Mouse (Mus musculus): ENCODE measurements around the gene Nlrp6. TPM values are rescaled to one million over a fixed set of nuclear protein-coding genes. Genes with fewer than 3 reads are reported as not detected.
"Not testable (repeated sequence)": the region's sequence is repeated elsewhere in the genome, so short reads cannot be mapped to it uniquely, and the experiment has no call there.

The Nlrp6 gene
- polyA plus RNA-seq, 2 experiments = 2.6 to 6.3 TPM

DNA sequence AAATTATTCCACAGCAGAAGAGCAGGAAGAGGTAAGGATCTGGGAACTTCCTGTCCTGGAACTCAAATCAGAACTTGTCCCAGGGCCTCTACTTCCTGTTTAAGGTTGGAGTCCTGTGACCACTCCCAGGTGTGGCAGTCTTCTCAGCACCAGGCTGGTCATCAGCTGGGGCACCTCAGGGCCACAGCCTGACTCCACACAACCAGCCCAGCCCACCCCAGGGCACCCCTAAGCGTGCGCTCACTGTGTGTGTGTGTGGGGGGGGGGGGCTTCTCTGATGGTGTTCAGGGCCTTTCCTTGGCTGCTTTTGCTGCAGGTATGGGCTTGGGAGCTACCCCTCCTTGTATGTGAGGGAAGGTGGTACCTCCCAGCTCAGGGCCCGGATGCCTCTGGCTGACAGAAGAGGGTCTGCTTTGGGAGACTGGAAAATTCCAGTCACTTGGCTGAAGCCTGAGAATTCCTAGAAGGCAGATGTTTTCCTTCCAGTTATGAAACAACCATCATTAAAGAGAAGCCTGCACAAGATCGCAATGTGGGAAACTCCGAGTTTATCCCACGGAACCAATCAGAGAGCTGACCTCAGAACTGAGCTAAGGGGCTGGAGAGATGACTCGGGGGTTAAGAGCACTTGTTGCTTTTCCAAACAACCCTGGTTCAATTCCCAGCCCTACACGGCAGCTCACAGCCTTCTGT, 50.9 kb downstream of the Nlrp6 start:
- TF ChIP-seq CTCF (IDR thresholded peaks at IDR 0.05; ENCODE audit: low read depth) = no peak
- no peak for TF ChIP-seq EP300 (IDR thresholded peaks at IDR 0.05; ENCODE audit: low read depth)
- DNase-seq (ENCODE audit: low read depth in 3 of 3, low spot score in 3 of 3) = no peak
- no peak for ATAC-seq (ENCODE audit: insufficient read depth)
- no peaks in the 10 kb centered on the region for H3K9me3 ChIP-seq (ENCODE audit: control insufficient read depth, low read length)
- H3K27me3 ChIP-seq (ENCODE audit: control insufficient read depth, insufficient read depth, low read length) = no peaks in the 10 kb centered on the region
- H3K4me1 ChIP-seq (replicated peaks; ENCODE audit: control insufficient read depth in 2 of 2, insufficient read depth in 2 of 2, low read length in 1 of 2) = peaks cover 0 to 26% of the 10 kb centered on the region in 2 experiments; a peak in 2 of 4 replicates
- no peak overlapping the region for H3K4me2 ChIP-seq (ENCODE audit: low read depth)
- WGBS (ENCODE audit: insufficient replicate concordance) = 72% methylated on average over 8 of the region's 8 CpGs
- H3K36me3 ChIP-seq (replicated peaks; ENCODE audit: control insufficient read depth, insufficient read depth, low read depth) = no peaks in the 10 kb centered on the region
- no peak overlapping the region for H3K4me3 ChIP-seq (ENCODE audit: insufficient read depth in 1 of 2, low read depth in 2 of 2, low read length in 2 of 2)
- no peak overlapping the region for H3K9ac ChIP-seq (replicated peaks)
- no peak overlapping the region for H3K27ac ChIP-seq

DNA sequence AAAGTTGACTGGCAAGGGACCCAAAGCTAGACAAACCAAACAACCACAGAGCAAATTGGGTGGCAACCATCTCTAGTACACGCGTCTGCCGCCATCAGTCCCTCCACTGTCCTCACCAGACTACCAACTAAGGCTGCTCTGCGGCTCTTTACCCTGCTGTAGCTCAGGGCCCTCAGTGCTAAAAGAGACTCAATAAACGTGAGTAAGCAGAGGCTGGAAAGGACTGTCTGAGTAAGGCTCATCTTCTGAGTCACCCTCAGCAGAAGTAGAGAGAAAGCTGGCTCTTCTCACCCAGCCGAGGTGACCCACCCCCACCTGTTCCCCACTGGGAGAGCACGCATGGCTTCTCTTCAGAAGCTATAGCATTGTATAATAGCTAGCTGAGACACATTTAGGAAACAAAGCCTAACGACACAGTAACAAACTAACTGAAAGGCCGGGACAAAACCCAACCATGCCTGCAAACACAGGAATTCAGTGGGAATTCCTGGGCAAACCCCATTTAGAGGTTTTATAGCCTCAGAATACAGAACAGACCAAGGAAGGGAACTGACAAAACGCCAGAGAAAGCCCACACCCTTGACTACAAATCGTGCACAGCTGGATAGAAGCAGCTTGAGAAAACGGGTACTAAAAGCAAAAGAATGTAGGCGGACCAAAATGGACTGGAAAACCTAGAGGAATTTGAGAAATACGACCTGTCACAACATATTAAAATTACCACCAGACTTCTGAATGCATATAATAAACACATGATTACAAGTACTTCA, 52.9 kb downstream of the Nlrp6 start:
- DNase-seq (ENCODE audit: low read depth in 3 of 3, low spot score in 3 of 3) (no peak), ATAC-seq (ENCODE audit: insufficient read depth) (no peak)
- no peak for TF ChIP-seq EP300 (IDR thresholded peaks at IDR 0.05; ENCODE audit: low read depth)
- no peak for TF ChIP-seq CTCF (IDR thresholded peaks at IDR 0.05; ENCODE audit: low read depth)
- Histone ChIP-seq H3K4me1 (replicated peaks; ENCODE audit: control insufficient read depth in 2 of 2, insufficient read depth in 2 of 2, low read length in 1 of 2) (peaks cover 0 to 18% of the 10 kb centered on the region in 2 experiments; a peak in 2 of 4 replicates), H3K9me3 (ENCODE audit: control insufficient read depth, low read length) (no peaks in the 10 kb centered on the region), H3K36me3 (replicated peaks; ENCODE audit: control insufficient read depth, insufficient read depth, low read depth) (no peaks in the 10 kb centered on the region), H3K27ac (no peak overlapping the region), H3K27me3 (ENCODE audit: control insufficient read depth, insufficient read depth, low read length) (no peaks in the 10 kb centered on the region), H3K9ac (replicated peaks) (no peak overlapping the region), H3K4me2 (ENCODE audit: low read depth) (no peak overlapping the region), H3K4me3 (ENCODE audit: insufficient read depth in 1 of 2, low read depth in 2 of 2, low read length in 2 of 2) (no peak overlapping the region)
- 52% methylated on average over 14 of the region's 14 CpGs for WGBS (ENCODE audit: insufficient replicate concordance)

DNA sequence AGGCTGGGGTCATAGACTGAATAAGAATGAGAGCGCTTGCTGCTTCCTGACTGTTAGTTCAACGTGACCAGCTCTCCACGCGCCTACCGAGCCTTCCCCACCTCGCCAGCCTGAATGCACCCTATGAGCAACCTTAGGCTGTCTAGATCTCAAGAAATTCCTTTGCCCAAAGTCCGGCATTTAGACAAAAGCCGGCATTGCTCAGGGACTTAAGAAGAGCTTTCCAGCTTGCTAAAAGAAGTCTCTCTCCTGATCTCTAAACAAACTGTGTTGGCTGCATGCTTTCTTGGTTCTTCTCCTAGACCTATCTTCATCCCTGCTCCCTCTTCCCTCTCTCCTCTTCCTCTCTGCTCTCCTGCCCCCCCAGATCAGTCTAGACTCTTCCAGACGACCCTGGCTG, 54.2 kb downstream of the Nlrp6 start:
- 23% methylated on average over 9 of the region's 9 CpGs for WGBS (ENCODE audit: insufficient replicate concordance)
- Histone ChIP-seq H3K4me1 (replicated peaks; ENCODE audit: control insufficient read depth in 2 of 2, insufficient read depth in 2 of 2, low read length in 1 of 2) (peaks cover 0 to 15% of the 10 kb centered on the region in 2 experiments; a peak in 2 of 4 replicates), H3K9ac (replicated peaks) (no peak overlapping the region), H3K4me3 (ENCODE audit: insufficient read depth in 1 of 2, low read depth in 2 of 2, low read length in 2 of 2) (no peak overlapping the region), H3K27ac (no peak overlapping the region), H3K9me3 (ENCODE audit: control insufficient read depth, low read length) (no peaks in the 10 kb centered on the region), H3K36me3 (replicated peaks; ENCODE audit: control insufficient read depth, insufficient read depth, low read depth) (no peaks in the 10 kb centered on the region), H3K27me3 (ENCODE audit: control insufficient read depth, insufficient read depth, low read length) (no peaks in the 10 kb centered on the region), H3K4me2 (ENCODE audit: low read depth) (no peak overlapping the region)
- DNase-seq (ENCODE audit: low read depth in 3 of 3, low spot score in 3 of 3) (no peak), ATAC-seq (ENCODE audit: insufficient read depth) (no peak)
- TF ChIP-seq CTCF (IDR thresholded peaks at IDR 0.05; ENCODE audit: low read depth) = no peak
- no peak for TF ChIP-seq EP300 (IDR thresholded peaks at IDR 0.05; ENCODE audit: low read depth)

DNA sequence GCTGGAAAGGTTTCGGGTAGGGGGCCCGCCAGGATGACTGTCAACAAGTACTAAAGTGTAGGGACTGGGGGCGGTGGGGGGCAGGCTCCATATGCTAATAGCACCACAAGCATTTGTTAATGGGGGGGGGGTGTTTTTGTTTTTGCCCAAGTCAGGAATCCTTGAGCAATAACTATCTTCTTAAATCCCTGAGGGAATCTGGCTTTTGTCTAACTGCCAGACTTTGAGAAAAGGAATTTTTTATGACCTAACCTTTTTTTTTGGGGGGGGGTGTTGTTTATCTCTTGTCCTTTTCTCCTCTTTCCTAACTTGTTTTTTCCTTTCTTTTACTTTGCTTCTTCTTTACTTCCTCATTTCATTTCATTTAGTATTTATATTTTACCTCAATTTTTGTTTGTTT, 54.8 kb downstream of the Nlrp6 start:
- H3K27me3 ChIP-seq (ENCODE audit: control insufficient read depth, insufficient read depth, low read length) = no peaks in the 10 kb centered on the region
- no peak overlapping the region for H3K9ac ChIP-seq (replicated peaks)
- ATAC-seq (ENCODE audit: insufficient read depth) = no peak
- H3K36me3 ChIP-seq (replicated peaks; ENCODE audit: control insufficient read depth, insufficient read depth, low read depth) = no peaks in the 10 kb centered on the region
- H3K4me2 ChIP-seq (ENCODE audit: low read depth) = no peak overlapping the region
- H3K4me3 ChIP-seq (ENCODE audit: insufficient read depth in 1 of 2, low read depth in 2 of 2, low read length in 2 of 2) = no peak overlapping the region
- TF ChIP-seq EP300 (IDR thresholded peaks at IDR 0.05; ENCODE audit: low read depth) = no peak
- TF ChIP-seq CTCF (IDR thresholded peaks at IDR 0.05; ENCODE audit: low read depth) = no peak
- no peaks in the 10 kb centered on the region for H3K9me3 ChIP-seq (ENCODE audit: control insufficient read depth, low read length)
- WGBS (ENCODE audit: insufficient replicate concordance) = 52% methylated on average over 3 of the region's 3 CpGs
- DNase-seq (ENCODE audit: low read depth in 3 of 3, low spot score in 3 of 3) = no peak
- H3K27ac ChIP-seq = no peak overlapping the region
- peaks cover 0 to 16% of the 10 kb centered on the region in 2 experiments; a peak in 2 of 4 replicates for H3K4me1 ChIP-seq (replicated peaks; ENCODE audit: control insufficient read depth in 2 of 2, insufficient read depth in 2 of 2, low read length in 1 of 2)

DNA sequence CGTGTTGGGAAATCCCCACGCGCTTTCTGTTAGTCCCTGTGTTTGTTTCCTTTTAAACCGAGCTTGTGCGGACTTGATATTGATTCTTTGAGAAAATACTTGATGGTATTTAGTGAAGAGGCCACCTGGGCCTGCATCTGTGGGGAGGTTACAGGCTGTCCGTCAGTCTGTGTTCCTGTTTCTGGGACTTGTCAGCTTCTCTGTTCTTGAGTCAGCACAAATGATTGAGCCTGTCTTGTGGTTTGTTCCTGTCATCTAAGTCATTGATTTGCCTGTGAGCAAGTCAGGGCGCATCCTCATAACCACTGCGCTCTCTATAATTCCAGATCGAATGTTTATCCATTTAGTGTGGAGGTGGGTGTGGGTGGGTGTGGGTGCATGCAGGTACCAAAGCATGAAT, 56.0 kb downstream of the Nlrp6 start:
- H3K4me3 ChIP-seq (ENCODE audit: insufficient read depth in 1 of 2, low read depth in 2 of 2, low read length in 2 of 2); H3K27ac ChIP-seq; H3K36me3 ChIP-seq (replicated peaks; ENCODE audit: control insufficient read depth, insufficient read depth, low read depth); H3K27me3 ChIP-seq (ENCODE audit: control insufficient read depth, insufficient read depth, low read length); H3K9ac ChIP-seq (replicated peaks); DNase-seq (ENCODE audit: low read depth in 3 of 3, low spot score in 3 of 3); H3K9me3 ChIP-seq (ENCODE audit: control insufficient read depth, low read length); ATAC-seq (ENCODE audit: insufficient read depth); H3K4me2 ChIP-seq (ENCODE audit: low read depth): not testable (repeated sequence)
- 62% methylated on average over 9 of the region's 9 CpGs for WGBS (ENCODE audit: insufficient replicate concordance)
- H3K4me1 ChIP-seq (replicated peaks; ENCODE audit: control insufficient read depth in 2 of 2, insufficient read depth in 2 of 2, low read length in 1 of 2) = peaks cover 0 to 11% of the 10 kb centered on the region in 2 experiments; a peak in 2 of 4 replicates

Other genes starting within 250 kb of the Nlrp6 start
- not detected in 2 replicates for gene Olfr45, start 239.0 kb upstream of the Nlrp6 start, polyA plus RNA-seq (2012; rRNA removed)
- not detected in 2 replicates for gene Olfr45, start 239.0 kb upstream of the Nlrp6 start, polyA plus RNA-seq (2014; fragmentation: Nextera tagmentation; extraction: Ambion mirVana)
- not detected in 2 replicates for gene Olfr541, start 223.6 kb upstream of the Nlrp6 start, polyA plus RNA-seq (2012; rRNA removed)
- gene Olfr541, start 223.6 kb upstream of the Nlrp6 start, polyA plus RNA-seq (2014; fragmentation: Nextera tagmentation; extraction: Ambion mirVana) = not detected in 2 replicates
- 0.07 and 0.14 TPM in 2 replicates for gene Cyp2e1, start 157.2 kb upstream of the Nlrp6 start, polyA plus RNA-seq (2012; rRNA removed)
- gene Cyp2e1, start 157.2 kb upstream of the Nlrp6 start, polyA plus RNA-seq (2014; fragmentation: Nextera tagmentation; extraction: Ambion mirVana) = 0.17 and 0.18 TPM in 2 replicates
- gene Syce1, start 133.1 kb upstream of the Nlrp6 start, polyA plus RNA-seq (2012; rRNA removed) = 0.08 and 0.09 TPM in 2 replicates
- not detected in 2 replicates for gene Syce1, start 133.1 kb upstream of the Nlrp6 start, polyA plus RNA-seq (2014; fragmentation: Nextera tagmentation; extraction: Ambion mirVana)
- 0.06 and 0.10 TPM in 2 replicates for gene Zfp941, start 98.7 kb upstream of the Nlrp6 start, polyA plus RNA-seq (2012; rRNA removed)
- 0.10 and 0.25 TPM in 2 replicates for gene Zfp941, start 98.7 kb upstream of the Nlrp6 start, polyA plus RNA-seq (2014; fragmentation: Nextera tagmentation; extraction: Ambion mirVana)
- 8.3 and 9.1 TPM in 2 replicates for gene Urah, start 85.9 kb upstream of the Nlrp6 start, polyA plus RNA-seq (2012; rRNA removed)
- 19.3 and 22.8 TPM in 2 replicates for gene Urah, start 85.9 kb upstream of the Nlrp6 start, polyA plus RNA-seq (2014; fragmentation: Nextera tagmentation; extraction: Ambion mirVana)
- not detected in 2 replicates for gene Scgb1c1, start 75.4 kb upstream of the Nlrp6 start, polyA plus RNA-seq (2012; rRNA removed)
- gene Scgb1c1, start 75.4 kb upstream of the Nlrp6 start, polyA plus RNA-seq (2014; fragmentation: Nextera tagmentation; extraction: Ambion mirVana) = not detected in 2 replicates
- not detected in 2 replicates for gene Odf3, start 73.1 kb upstream of the Nlrp6 start, polyA plus RNA-seq (2012; rRNA removed)
- not detected in 2 replicates for gene Odf3, start 73.1 kb upstream of the Nlrp6 start, polyA plus RNA-seq (2014; fragmentation: Nextera tagmentation; extraction: Ambion mirVana)
- not detected in 2 replicates for gene Gm45785, start 64.6 kb upstream of the Nlrp6 start, polyA plus RNA-seq (2012; rRNA removed)
- gene Gm45785, start 64.6 kb upstream of the Nlrp6 start, polyA plus RNA-seq (2014; fragmentation: Nextera tagmentation; extraction: Ambion mirVana) = not detected in 2 replicates
- gene Ric8a, start 63.9 kb upstream of the Nlrp6 start, polyA plus RNA-seq (2012; rRNA removed) = 14.4 and 17.9 TPM in 2 replicates
- gene Ric8a, start 63.9 kb upstream of the Nlrp6 start, polyA plus RNA-seq (2014; fragmentation: Nextera tagmentation; extraction: Ambion mirVana) = 19.1 and 19.7 TPM in 2 replicates
- 8.3 and 11.6 TPM in 2 replicates for gene Bet1l, start 63.3 kb upstream of the Nlrp6 start, polyA plus RNA-seq (2012; rRNA removed)
- gene Bet1l, start 63.3 kb upstream of the Nlrp6 start, polyA plus RNA-seq (2014; fragmentation: Nextera tagmentation; extraction: Ambion mirVana) = 20.6 and 21.1 TPM in 2 replicates
- gene Psmd13, start 38.9 kb upstream of the Nlrp6 start, polyA plus RNA-seq (2012; rRNA removed) = 39.8 and 50.8 TPM in 2 replicates
- 90.5 and 92.6 TPM in 2 replicates for gene Psmd13, start 38.9 kb upstream of the Nlrp6 start, polyA plus RNA-seq (2014; fragmentation: Nextera tagmentation; extraction: Ambion mirVana)
- 13.7 and 14.0 TPM in 2 replicates for gene Sirt3, start 38.6 kb upstream of the Nlrp6 start, polyA plus RNA-seq (2012; rRNA removed)
- 14.4 and 14.7 TPM in 2 replicates for gene Sirt3, start 38.6 kb upstream of the Nlrp6 start, polyA plus RNA-seq (2014; fragmentation: Nextera tagmentation; extraction: Ambion mirVana)
- gene Cox8b, start 20.5 kb upstream of the Nlrp6 start, polyA plus RNA-seq (2012; rRNA removed) = not detected in 2 replicates
- gene Cox8b, start 20.5 kb upstream of the Nlrp6 start, polyA plus RNA-seq (2014; fragmentation: Nextera tagmentation; extraction: Ambion mirVana) = not detected in 2 replicates
- gene Pgghg, start 20.5 kb downstream of the Nlrp6 start, polyA plus RNA-seq (2012; rRNA removed) = 7.2 TPM in 2 replicates
- gene Pgghg, start 20.5 kb downstream of the Nlrp6 start, polyA plus RNA-seq (2014; fragmentation: Nextera tagmentation; extraction: Ambion mirVana) = 4.5 and 4.9 TPM in 2 replicates
- gene Ifitm5, start 29.4 kb downstream of the Nlrp6 start, polyA plus RNA-seq (2012; rRNA removed) = 0.17 and 0.33 TPM in 2 replicates
- 0.30 and 0.32 TPM in 2 replicates for gene Ifitm5, start 29.4 kb downstream of the Nlrp6 start, polyA plus RNA-seq (2014; fragmentation: Nextera tagmentation; extraction: Ambion mirVana)
- gene Gm45717, start 35.0 kb downstream of the Nlrp6 start, polyA plus RNA-seq (2012; rRNA removed) = not detected in 2 replicates
- gene Gm45717, start 35.0 kb downstream of the Nlrp6 start, polyA plus RNA-seq (2014; fragmentation: Nextera tagmentation; extraction: Ambion mirVana) = not detected in 2 replicates
- 217 and 258 TPM in 2 replicates for gene Ifitm2, start 35.1 kb downstream of the Nlrp6 start, polyA plus RNA-seq (2012; rRNA removed)
- gene Ifitm2, start 35.1 kb downstream of the Nlrp6 start, polyA plus RNA-seq (2014; fragmentation: Nextera tagmentation; extraction: Ambion mirVana) = 405 and 432 TPM in 2 replicates
- gene Ifitm1, start 46.3 kb downstream of the Nlrp6 start, polyA plus RNA-seq (2012; rRNA removed) = 34.2 and 35.7 TPM in 2 replicates
- gene Ifitm1, start 46.3 kb downstream of the Nlrp6 start, polyA plus RNA-seq (2014; fragmentation: Nextera tagmentation; extraction: Ambion mirVana) = 20.2 and 30.9 TPM in 2 replicates
- 27.8 and 30.8 TPM in 2 replicates for gene Ifitm3, start 89.9 kb downstream of the Nlrp6 start, polyA plus RNA-seq (2012; rRNA removed)
- gene Ifitm3, start 89.9 kb downstream of the Nlrp6 start, polyA plus RNA-seq (2014; fragmentation: Nextera tagmentation; extraction: Ambion mirVana) = 61.5 and 73.5 TPM in 2 replicates
- 8.3 and 9.2 TPM in 2 replicates for gene Ifitm6, start 97.0 kb downstream of the Nlrp6 start, polyA plus RNA-seq (2012; rRNA removed)
- 6.0 and 9.6 TPM in 2 replicates for gene Ifitm6, start 97.0 kb downstream of the Nlrp6 start, polyA plus RNA-seq (2014; fragmentation: Nextera tagmentation; extraction: Ambion mirVana)
- gene Gm17387, start 108.2 kb downstream of the Nlrp6 start, polyA plus RNA-seq (2012; rRNA removed) = not detected in 2 replicates
- not detected in 2 replicates for gene Gm17387, start 108.2 kb downstream of the Nlrp6 start, polyA plus RNA-seq (2014; fragmentation: Nextera tagmentation; extraction: Ambion mirVana)
- gene B4galnt4, start 140.2 kb downstream of the Nlrp6 start, polyA plus RNA-seq (2012; rRNA removed) = 0.64 and 0.84 TPM in 2 replicates
- gene B4galnt4, start 140.2 kb downstream of the Nlrp6 start, polyA plus RNA-seq (2014; fragmentation: Nextera tagmentation; extraction: Ambion mirVana) = 0.39 and 0.68 TPM in 2 replicates
- gene Pkp3, start 157.3 kb downstream of the Nlrp6 start, polyA plus RNA-seq (2012; rRNA removed) = 0.33 and 0.51 TPM in 2 replicates
- 0.36 and 0.80 TPM in 2 replicates for gene Pkp3, start 157.3 kb downstream of the Nlrp6 start, polyA plus RNA-seq (2014; fragmentation: Nextera tagmentation; extraction: Ambion mirVana)
- 9.8 and 10.8 TPM in 2 replicates for gene Sigirr, start 179.7 kb downstream of the Nlrp6 start, polyA plus RNA-seq (2012; rRNA removed)
- gene Sigirr, start 179.7 kb downstream of the Nlrp6 start, polyA plus RNA-seq (2014; fragmentation: Nextera tagmentation; extraction: Ambion mirVana) = 16.0 and 18.4 TPM in 2 replicates
- 0.30 and 0.53 TPM in 2 replicates for gene Ano9, start 196.9 kb downstream of the Nlrp6 start, polyA plus RNA-seq (2012; rRNA removed)
- 0.24 and 0.27 TPM in 2 replicates for gene Ano9, start 196.9 kb downstream of the Nlrp6 start, polyA plus RNA-seq (2014; fragmentation: Nextera tagmentation; extraction: Ambion mirVana)
- 72.2 and 72.8 TPM in 2 replicates for gene Ptdss2, start 201.5 kb downstream of the Nlrp6 start, polyA plus RNA-seq (2012; rRNA removed)
- 111 and 130 TPM in 2 replicates for gene Ptdss2, start 201.5 kb downstream of the Nlrp6 start, polyA plus RNA-seq (2014; fragmentation: Nextera tagmentation; extraction: Ambion mirVana)

Data from liver, embryonic 14.5 days (tissue).